Mouse (Mus musculus) layer of hippocampus, adult 2 months (tissue): ENCODE results near the gene Rrbp1. TPM values are rescaled to one million over a fixed set of nuclear protein-coding genes. Genes with fewer than 3 reads are reported as not detected.

Source experiments
- DNase-seq, 2 experiments: peaks; one replicate each; pipeline ENCODE4 v3.0.0; 2022; ENCODE audit warnings: low spot score in 2 of 2
- H3K27ac ChIP-seq: fragments of 200-600 bp; 2 replicates; pipeline ENCODE4 v1.8.1; 2022
- H3K4me3 ChIP-seq: fragments of 200-600 bp; 2 replicates; pipeline ENCODE4 v1.8.1; 2022; ENCODE audit warnings: mild to moderate bottlenecking
- CTCF ChIP-seq: fragments of 200-600 bp; conservative IDR thresholded peaks from 2 replicates; pipeline ENCODE4 v1.8.1; 2022; ENCODE audit warnings: antibody characterized with exemption, mild to moderate bottlenecking, moderate library complexity
- total RNA-seq, 2 experiments: library from RNA; stranded (reverse); gene quantifications; 2 replicates each; pipeline ENCODE4 v1.2.3; 2021

Gene Rrbp1
- total RNA-seq, 2 experiments from 2014 or later: 52.6 to 56.3 TPM

DNA sequence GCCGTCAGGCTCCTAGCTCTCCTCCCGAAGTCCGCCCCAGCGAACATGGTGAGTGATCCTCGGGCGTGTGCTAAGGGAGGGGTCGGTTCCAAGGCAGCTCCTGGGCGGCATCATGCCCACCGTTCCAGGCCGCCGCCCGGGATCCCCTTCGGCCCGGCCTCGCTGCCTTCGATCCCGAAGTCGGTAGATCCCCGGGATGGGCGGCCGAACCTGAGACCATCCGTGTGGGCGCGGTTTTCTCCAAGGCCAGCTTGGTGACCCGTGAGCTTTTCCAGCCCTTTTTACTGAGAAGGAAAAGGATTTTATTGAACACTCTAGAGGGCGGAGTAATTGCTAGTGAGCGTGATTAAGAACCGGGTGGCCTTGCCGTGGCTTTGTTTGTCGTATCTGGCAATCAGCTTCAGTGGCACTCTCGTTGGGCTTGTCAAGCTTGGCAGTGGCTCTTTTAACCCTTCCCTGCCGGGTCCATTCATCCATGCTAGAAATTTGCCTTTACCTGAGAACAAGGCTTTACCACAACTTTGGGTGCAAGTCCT lies 95.4 kb downstream of the Rrbp1 start:
- no peak for DNase-seq
- peak overlapping the region; percentile 75 for H3K4me3 ChIP-seq
- peak overlapping the region; percentile 97 for H3K27ac ChIP-seq
- no peak for TF ChIP-seq CTCF

DNA sequence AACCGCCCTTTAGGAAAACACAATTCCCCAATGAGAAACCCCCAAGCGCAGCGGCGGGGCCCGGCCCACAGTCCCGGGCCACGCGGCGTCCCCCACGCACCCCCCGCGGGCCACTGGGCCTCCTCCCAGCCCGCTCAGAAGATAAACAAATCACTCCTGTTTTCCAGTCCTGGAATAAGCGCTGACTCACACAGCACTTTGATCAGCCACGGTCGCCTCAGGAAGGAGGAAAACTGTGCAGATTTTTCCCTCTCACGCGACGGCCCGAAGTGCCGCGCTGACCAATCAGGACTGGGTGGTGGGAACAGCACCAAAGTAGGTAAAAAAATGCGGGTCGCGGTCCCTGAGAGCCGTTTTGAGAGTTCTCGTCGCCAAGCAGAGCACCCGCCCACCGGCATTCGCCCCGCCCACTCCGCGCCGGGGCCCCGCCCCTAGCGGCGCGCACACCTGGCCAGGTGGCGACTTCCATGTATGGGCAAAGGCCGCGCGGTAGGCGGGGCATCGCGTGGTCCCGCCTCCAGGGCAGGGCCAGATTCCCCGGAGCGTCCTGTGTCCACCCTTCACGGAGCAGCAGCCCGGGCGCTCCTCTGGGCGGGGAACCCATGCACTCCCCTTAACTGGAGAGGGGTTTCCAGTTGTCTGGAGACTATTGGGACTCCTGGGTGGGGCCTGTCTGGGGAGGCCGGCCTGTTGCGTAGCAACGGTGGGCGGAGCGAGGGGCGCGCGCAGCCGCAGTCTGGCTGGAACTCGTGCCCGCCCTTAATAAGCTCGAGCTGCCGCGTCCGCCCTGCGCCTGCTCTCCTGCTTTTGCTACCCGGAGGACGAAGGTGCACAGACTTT lies 96.1 kb downstream of the Rrbp1 start, which contains the start of gene Dstn:
TSS of gene Dstn (plus strand) at position 561 of the 840 bp plus-strand sequence.
- TF ChIP-seq CTCF: no peak
- peak; percentile 95 to 96 for DNase-seq
- H3K27ac ChIP-seq: peak within 1 kb of the TSS; percentile 97

DNA sequence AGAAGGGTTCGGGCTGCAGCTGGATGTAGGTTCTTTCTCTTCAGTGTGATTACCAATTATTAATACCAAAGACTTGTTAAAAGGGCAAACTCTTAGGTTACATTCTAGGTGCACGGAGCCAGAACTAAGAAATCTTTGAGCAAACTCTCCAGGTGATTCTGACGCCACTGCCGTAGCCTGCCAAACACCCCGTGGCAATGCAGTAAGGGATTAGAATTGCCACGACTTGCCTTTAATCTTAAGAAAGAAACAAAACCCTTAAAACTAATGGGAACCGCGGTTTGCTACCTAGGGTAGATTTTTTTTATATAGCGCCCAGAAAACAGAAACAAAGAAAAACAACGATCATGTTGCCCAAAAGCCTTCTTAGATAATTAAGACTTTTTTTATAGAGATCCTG lies 96.8 kb downstream of the Rrbp1 start:
- H3K4me3 ChIP-seq: peak overlapping the region; percentile 75
- DNase-seq: no peak
- peak overlapping the region; percentile 97 for H3K27ac ChIP-seq
- TF ChIP-seq CTCF: no peak

More for the DNA sequence above, 96.1 kb downstream of the Rrbp1 start, which contains the start of gene Dstn:
- H3K4me3 ChIP-seq: peak within 1 kb of the TSS; percentile 75

DNA sequence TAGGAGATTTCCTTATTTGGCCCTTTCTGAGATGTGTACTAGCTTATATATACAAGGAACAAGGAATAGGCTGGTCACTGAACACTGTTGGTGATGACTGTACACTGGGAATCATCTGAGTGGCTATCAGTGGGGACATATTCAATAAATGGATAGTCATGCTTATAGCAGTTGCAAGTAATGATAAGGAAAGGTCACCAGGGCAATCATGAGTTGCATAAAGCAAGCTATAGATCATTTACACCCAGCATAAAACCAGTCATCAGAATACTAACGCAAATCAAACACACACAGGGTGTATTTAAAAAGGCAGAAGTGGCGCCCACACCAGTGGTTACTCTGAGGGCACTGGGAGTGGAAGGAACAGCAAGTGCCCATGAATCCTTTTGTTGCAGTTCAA lies 98.9 kb downstream of the Rrbp1 start:
- no peak for DNase-seq
- H3K4me3 ChIP-seq: no peak overlapping the region
- no peak overlapping the region for H3K27ac ChIP-seq
- no peak for TF ChIP-seq CTCF

DNA sequence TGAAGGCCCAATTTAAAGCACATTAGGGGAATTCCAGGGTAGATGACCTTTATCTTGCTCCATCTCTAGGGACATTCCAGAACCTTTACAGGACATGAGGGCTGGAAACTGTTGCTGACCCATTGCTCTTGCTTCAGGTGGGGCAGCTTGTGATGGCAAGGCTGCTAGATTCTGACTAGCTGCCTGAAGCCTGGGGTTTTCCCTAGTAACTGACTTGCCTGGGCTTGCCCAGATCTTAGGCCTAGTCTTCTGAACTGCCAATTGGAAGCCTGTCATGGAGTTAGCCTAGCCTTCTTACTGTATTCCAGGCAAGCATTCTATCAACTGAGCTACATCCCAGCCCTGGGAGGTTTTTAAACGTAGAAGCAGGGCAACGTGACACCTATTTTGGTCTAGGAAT lies 101.8 kb downstream of the Rrbp1 start:
- no peak for DNase-seq
- Histone ChIP-seq H3K27ac (no peak overlapping the region), H3K4me3 (no peak overlapping the region)
- no peak for TF ChIP-seq CTCF

DNA sequence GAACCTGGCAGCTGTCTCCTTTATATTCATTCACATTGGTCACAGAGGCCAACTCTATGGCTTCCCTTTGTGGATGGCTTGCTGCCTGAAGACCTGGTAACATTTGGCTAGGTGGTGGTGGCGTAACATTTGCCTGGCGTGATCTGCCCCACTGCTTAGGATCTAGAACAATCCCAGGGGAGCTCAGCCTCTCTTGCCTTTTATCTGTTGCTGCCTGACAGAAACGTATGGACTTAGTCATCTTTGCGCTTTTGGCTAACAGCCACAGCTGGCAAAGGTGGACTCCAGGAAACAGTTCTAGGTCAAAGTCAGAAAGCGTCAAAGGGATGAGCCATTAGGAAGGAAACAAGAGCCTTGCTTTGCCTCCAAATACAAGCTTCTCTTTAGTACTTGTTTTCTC lies 106.2 kb downstream of the Rrbp1 start:
- Histone ChIP-seq H3K27ac (no peak overlapping the region), H3K4me3 (no peak overlapping the region)
- no peak for TF ChIP-seq CTCF
- no peak for DNase-seq

DNA sequence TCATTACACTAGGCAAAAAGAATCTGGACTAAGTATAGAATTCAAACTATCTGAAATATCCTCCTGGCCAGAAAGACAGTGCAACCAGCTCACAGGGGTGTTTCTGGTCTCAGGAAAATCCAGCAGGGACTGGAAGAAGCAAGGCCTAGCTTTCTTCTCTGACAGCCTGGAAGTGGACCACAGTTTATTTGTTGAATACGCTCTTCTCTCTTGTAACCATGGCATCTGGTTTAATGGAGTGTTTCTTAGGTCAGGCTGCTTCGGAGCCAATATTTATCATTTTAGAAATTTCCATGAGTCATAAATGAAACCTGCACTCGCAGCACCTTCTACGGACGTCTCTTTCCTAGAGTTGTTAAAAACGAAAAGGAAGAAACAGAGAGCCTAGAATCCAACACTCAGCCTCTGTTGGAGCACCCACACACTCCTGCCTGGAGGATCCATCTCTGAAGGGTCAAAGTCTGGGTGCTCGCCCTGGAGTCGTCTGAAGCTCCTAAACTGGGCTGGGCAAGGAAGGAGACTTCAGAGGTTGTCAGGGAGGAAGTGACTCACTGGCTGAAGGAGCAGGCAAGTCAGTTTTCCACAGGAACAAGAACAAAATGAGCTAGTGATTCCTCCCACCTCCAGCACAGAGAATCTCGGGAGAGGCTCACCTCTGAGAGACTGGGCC lies 107.6 kb downstream of the Rrbp1 start:
- Histone ChIP-seq H3K27ac (no peak overlapping the region), H3K4me3 (no peak overlapping the region)
- TF ChIP-seq CTCF: no peak
- DNase-seq: no peak

DNA sequence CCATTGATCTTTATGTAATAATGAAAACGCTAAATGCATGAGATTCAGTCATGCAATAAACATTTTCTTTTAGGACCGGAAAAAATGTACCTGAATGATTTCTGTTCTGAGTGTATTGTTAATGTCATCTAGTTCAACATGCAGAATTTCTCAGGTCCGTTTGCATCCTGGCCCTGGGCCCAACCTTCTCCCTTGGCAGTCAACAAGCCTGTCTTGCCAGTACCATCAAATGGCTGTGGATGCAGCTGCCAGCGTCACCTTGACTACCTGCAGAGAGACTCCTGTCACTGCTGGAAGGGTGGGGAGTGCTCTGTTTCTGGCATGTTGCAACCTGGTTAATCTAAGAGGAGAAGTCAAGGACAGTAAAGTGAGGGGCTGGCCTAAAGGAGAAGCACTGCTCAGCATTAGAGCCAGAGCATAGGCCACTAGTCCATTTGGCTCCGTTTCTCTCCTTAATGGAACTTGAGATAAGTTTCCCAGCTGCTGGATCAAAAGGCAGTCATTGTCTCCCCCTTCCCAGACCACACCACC lies 110.2 kb downstream of the Rrbp1 start:
- no peak overlapping the region for H3K27ac ChIP-seq
- TF ChIP-seq CTCF: no peak
- no peak overlapping the region for H3K4me3 ChIP-seq
- DNase-seq: no peak

DNA sequence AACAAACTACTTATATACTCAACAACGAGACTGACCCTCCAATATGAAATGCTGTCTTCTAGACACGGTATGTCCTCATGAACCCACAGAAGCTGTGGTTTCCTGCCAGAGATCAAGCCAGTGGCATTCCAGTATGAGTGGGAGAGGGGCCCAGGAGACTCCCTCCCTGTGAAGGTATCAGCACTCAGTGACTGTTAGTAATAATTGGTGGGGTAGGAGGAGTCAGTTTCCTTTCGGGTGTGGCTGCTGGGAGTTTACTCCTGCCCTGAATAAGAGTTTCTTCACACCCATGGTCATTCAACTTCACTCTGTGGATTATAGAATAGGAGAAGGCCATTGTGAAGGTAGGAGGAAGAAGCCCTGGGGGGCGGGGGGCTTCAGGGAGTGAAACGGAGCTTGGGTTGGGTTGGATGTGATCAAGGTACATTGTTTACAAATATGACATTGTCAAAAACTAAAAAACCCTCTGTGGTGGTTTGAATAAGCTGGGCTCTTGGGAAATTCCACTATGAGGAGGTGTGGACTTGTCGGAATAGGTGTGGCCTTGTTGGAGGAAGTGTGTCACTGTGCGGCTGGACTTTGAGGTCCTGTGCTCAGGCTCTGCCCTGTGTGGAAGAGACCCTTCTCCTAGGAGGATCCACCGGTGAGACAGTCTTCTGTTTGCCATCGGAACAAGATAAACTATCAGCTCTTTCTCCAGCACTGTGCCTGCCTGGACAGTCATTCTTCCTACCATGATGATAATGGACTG lies 111.4 kb downstream of the Rrbp1 start:
- no peak overlapping the region for H3K4me3 ChIP-seq
- no peak overlapping the region for H3K27ac ChIP-seq
- TF ChIP-seq CTCF: no peak
- no peak for DNase-seq

Other genes starting within 250 kb of the Rrbp1 start
- gene Bfsp1, start 148.1 kb downstream of the Rrbp1 start, total RNA-seq: 1 to 10 TPM in 1 of 2 experiments, under 1 TPM in 1; 0.61 to 1.1 TPM
- 100 to 1,000 TPM; 188 to 189 TPM for gene Dstn, start 95.9 kb downstream of the Rrbp1 start, total RNA-seq
- not detected for gene Banf2, start 21.8 kb upstream of the Rrbp1 start, total RNA-seq